Mouse (Mus musculus) thymus, adult 2 months (tissue): ENCODE measurements around the gene D430019H16Rik.

Experiments used
- CTCF ChIP-seq: fragments of 200-500 bp; IDR thresholded peaks from 2 replicates; pipeline ENCODE4 v1.5.1; 2012; ENCODE audit warnings: mild to moderate bottlenecking, control low read depth, low read length, moderate library complexity, borderline replicate concordance; ENCODE audit not compliant: control insufficient read depth, poor library complexity, insufficient read depth; ENCODE audit errors: extremely low read depth
- POLR2A ChIP-seq: fragments of 200-500 bp; IDR thresholded peaks from 2 replicates; pipeline ENCODE4 v1.6.1; 2012; ENCODE audit warnings: mild to moderate bottlenecking, low read length, control low read depth, moderate library complexity; ENCODE audit not compliant: control insufficient read depth, poor library complexity, insufficient read depth; ENCODE audit errors: extremely low read depth

- TF ChIP-seq CTCF = no peak
- TF ChIP-seq POLR2A = no peak
These were observed 13.7 kb upstream of the D430019H16Rik start for GRCm38 (mm10) chr12:105439976-105440375.
